Mouse (Mus musculus) right cerebral cortex, postnatal 10 days (tissue): ENCODE results near the gene Itgb5.

Experiments used
- DNase-seq, 2 experiments: peaks; one replicate each; pipeline ENCODE4 v3.0.0; 2021; ENCODE audit warnings: low spot score in 2 of 2

Itgb5 gene

GRCm38 (mm10) chr16:33985372-33985771, 155.9 kb downstream of the Itgb5 start:
- no peak for DNase-seq

DNA sequence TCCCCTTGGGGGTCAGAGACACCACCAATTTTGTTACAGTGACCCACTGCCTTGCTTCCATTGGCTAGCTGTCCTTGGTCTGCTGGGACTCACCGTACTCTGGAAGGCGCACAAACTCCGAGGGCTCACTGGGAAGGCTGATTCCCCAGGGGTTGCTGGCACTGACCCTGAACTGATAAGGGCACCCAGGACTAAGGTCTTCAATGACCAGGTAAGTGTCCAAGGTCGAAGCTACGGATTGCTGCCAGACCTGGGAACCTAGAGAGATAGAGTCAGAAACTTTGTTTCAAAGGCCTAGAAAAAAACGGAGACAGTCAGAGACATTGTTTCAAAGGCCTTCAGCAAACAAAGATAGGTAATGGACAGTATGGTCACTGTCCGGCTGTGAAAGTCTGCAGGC, 157.5 kb downstream of the Itgb5 start:
- DNase-seq: no peak

DNA sequence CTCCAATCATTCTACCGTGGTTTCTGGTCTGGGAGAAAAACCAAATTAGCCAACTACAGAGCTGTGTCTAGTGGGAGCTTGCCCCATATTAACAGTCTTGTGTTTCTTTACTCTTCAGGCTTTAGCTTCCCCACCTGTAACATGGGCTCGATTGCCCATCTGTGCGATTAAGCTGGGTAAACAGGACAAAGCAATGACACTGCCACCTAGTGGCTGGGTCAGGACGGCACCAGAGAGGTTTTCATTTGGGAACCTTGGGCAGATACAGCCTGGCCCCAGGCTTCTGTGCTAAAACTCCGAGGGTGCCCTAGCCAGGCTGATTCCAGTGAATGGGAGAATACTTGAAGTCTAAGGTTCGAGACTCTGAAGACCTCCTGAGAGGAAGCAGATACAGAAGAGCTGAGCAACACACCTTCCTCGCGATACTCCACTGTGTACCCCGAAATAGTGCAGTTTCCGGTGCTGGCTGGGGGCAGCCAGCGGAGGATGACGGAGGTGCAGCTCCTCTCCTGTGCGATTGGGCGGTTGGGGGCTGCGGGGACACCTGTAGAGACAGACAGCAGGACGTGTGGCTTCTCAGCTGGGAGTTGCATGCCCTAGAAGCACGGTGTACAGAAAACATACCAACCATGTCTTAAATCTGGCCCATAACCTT, 159.0 kb downstream of the Itgb5 start:
- DNase-seq: peak in 1 of 2 experiments; percentile 58

DNA sequence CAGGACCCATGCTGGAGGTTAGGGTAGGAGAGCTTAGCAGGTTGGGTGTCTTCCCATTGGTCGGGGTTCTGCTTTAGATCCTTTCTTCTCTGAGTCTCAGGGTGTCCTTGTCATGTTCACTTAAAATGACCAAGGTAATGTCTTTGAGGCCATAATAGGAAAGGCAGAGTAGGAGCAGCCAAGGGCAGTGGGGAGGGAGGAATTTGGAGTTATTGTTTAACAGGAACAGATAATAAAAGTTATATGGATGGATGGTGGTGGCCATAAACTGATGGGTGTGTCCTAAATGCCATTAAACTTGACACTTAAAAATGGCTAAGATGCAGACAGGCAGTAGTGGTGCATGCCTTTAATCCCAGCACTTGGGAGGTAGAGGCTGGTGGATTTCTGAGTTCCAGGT, 159.6 kb downstream of the Itgb5 start:
- no peak for DNase-seq

DNA sequence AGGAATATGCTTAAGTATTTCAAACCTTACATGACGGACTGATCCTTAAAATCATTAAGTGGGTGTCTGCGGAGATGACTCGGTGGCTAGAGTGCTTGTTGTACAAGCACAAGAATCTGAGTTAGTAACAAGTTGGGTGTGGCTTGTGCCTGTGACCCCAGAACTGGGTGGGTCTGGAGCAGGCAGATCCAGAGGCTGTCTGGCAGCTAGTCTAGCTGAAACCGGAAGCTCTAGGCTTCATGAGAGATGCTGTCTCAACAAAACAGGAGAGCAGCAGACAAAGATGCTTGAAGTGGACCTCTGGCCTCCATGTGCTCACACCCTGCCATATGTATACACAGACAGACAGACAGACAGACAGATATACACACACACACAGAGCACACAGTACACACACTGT, 161.2 kb downstream of the Itgb5 start:
- DNase-seq: no peak

- DNase-seq: no peak
These were observed 164.9 kb downstream of the Itgb5 start for GRCm38 (mm10) chr16:33994321-33994720.

DNA sequence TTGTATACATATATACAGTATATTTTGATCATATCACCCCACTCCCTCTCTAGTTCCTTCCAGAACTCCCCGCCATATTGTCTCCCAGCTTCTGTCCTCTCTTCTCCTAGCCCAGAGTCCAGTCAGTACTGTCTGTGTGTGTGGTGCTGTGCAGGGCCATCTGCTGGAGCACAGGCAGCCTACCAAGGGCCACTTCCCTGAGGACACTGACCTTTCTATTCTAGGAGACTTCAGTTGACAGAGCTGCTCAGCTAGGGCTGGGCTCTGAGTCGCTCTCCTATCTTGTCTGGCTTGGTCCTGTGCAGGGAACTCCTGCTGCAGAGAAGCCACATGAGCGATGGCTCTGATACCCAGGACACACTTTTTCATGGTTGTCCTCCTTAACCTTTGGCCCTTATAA, 166.0 kb downstream of the Itgb5 start:
- no peak for DNase-seq

DNA sequence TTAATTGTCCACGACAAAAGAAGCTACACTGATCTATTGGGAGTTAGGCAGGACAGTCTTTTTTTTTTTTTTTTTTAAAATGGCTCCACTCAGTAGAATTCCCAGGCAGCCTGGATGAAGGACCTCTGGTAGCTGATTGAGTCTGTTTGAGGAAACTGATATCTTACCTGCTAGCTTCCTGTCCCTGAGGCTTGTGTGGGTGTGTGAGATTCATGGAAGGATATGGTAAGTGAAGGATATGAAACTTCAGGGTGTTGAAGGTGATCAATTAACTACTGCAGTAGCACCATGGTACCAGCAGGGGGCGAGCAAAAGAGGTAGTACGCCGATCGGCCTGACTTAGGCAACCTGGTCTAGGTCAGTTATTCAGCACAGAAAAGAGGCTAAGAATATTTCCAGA, 166.6 kb downstream of the Itgb5 start:
- DNase-seq: peak in 1 of 2 experiments; percentile 60

- no peak for DNase-seq
These were observed 168.5 kb downstream of the Itgb5 start for GRCm38 (mm10) chr16:33998011-33998410.
